Mouse (Mus musculus): Measurements from ENCODE around the gene Naif1. TPM values are rescaled to one million over a fixed set of nuclear protein-coding genes. Genes with fewer than 3 reads are reported as not detected.

The Naif1 gene
- polyA plus RNA-seq, 1 experiment: 19.9 TPM

GRCm38 (mm10) chr2:32428262-32428722, 22.0 kb upstream of the Naif1 start:
- Histone ChIP-seq H3K36me3 (ENCODE audit: control insufficient read depth, insufficient read depth, low read length) (no peaks in the 10 kb centered on the region), H3K4me3 (ENCODE audit: control insufficient read depth, low read depth, low read length) (no peak overlapping the region), H3K4me1 (ENCODE audit: control insufficient read depth, insufficient read depth, low read length) (no peaks in the 10 kb centered on the region), H3K27ac (ENCODE audit: control insufficient read depth, insufficient read depth, low read depth, low read length) (no peak overlapping the region), H3K27me3 (ENCODE audit: control insufficient read depth, insufficient read depth, low read length) (no peaks in the 10 kb centered on the region)
- no peak for TF ChIP-seq CTCF (IDR thresholded peaks at IDR 0.05; ENCODE audit: control insufficient read depth, insufficient read depth, insufficient replicate concordance, low read depth, low read length)
- TF ChIP-seq POLR2A (IDR thresholded peaks at IDR 0.05; ENCODE audit: control insufficient read depth, low read depth, low read length): no peak

- Histone ChIP-seq H3K4me1 (ENCODE audit: control insufficient read depth, insufficient read depth, low read length) (no peaks in the 10 kb centered on the region), H3K36me3 (ENCODE audit: control insufficient read depth, insufficient read depth, low read length) (no peaks in the 10 kb centered on the region), H3K27ac (ENCODE audit: control insufficient read depth, insufficient read depth, low read depth, low read length) (no peak overlapping the region), H3K4me3 (ENCODE audit: control insufficient read depth, low read depth, low read length) (no peak overlapping the region), H3K27me3 (ENCODE audit: control insufficient read depth, insufficient read depth, low read length) (no peaks in the 10 kb centered on the region)
- TF ChIP-seq POLR2A (IDR thresholded peaks at IDR 0.05; ENCODE audit: control insufficient read depth, low read depth, low read length) (no peak), CTCF (IDR thresholded peaks at IDR 0.05; ENCODE audit: control insufficient read depth, insufficient read depth, insufficient replicate concordance, low read depth, low read length) (no peak)
Measured at GRCm38 (mm10) chr2:32429215-32429891, 20.9 kb upstream of the Naif1 start.

- Histone ChIP-seq H3K27ac (ENCODE audit: control insufficient read depth, insufficient read depth, low read depth, low read length) (no peak overlapping the region), H3K36me3 (ENCODE audit: control insufficient read depth, insufficient read depth, low read length) (no peaks in the 10 kb centered on the region), H3K27me3 (ENCODE audit: control insufficient read depth, insufficient read depth, low read length) (no peaks in the 10 kb centered on the region), H3K4me3 (ENCODE audit: control insufficient read depth, low read depth, low read length) (no peak overlapping the region), H3K4me1 (ENCODE audit: control insufficient read depth, insufficient read depth, low read length) (no peaks in the 10 kb centered on the region)
- TF ChIP-seq CTCF (IDR thresholded peaks at IDR 0.05; ENCODE audit: control insufficient read depth, insufficient read depth, insufficient replicate concordance, low read depth, low read length) (no peak), POLR2A (IDR thresholded peaks at IDR 0.05; ENCODE audit: control insufficient read depth, low read depth, low read length) (no peak)
Measured at GRCm38 (mm10) chr2:32430701-32431676, 19.3 kb upstream of the Naif1 start.

GRCm38 (mm10) chr2:32436686-32437372, 13.4 kb upstream of the Naif1 start:
- TF ChIP-seq POLR2A (IDR thresholded peaks at IDR 0.05; ENCODE audit: control insufficient read depth, low read depth, low read length): no peak
- no peak for TF ChIP-seq CTCF (IDR thresholded peaks at IDR 0.05; ENCODE audit: control insufficient read depth, insufficient read depth, insufficient replicate concordance, low read depth, low read length)
- Histone ChIP-seq H3K27ac (ENCODE audit: control insufficient read depth, insufficient read depth, low read depth, low read length) (no peak overlapping the region), H3K4me3 (ENCODE audit: control insufficient read depth, low read depth, low read length) (no peak overlapping the region), H3K4me1 (ENCODE audit: control insufficient read depth, insufficient read depth, low read length) (no peaks in the 10 kb centered on the region; the same call in 1 of the 2 replicates), H3K27me3 (ENCODE audit: control insufficient read depth, insufficient read depth, low read length) (no peaks in the 10 kb centered on the region), H3K36me3 (ENCODE audit: control insufficient read depth, insufficient read depth, low read length) (no peaks in the 10 kb centered on the region)

GRCm38 (mm10) chr2:32437612-32438166, 12.6 kb upstream of the Naif1 start:
- TF ChIP-seq POLR2A (IDR thresholded peaks at IDR 0.05; ENCODE audit: control insufficient read depth, low read depth, low read length): no peak
- no peak for TF ChIP-seq CTCF (IDR thresholded peaks at IDR 0.05; ENCODE audit: control insufficient read depth, insufficient read depth, insufficient replicate concordance, low read depth, low read length)
- H3K27ac ChIP-seq (ENCODE audit: control insufficient read depth, insufficient read depth, low read depth, low read length): no peak overlapping the region
- no peaks in the 10 kb centered on the region; the same call in 1 of the 2 replicates for H3K4me1 ChIP-seq (ENCODE audit: control insufficient read depth, insufficient read depth, low read length)
- H3K36me3 ChIP-seq (ENCODE audit: control insufficient read depth, insufficient read depth, low read length): no peaks in the 10 kb centered on the region
- H3K27me3 ChIP-seq (ENCODE audit: control insufficient read depth, insufficient read depth, low read length): no peaks in the 10 kb centered on the region
- no peak overlapping the region for H3K4me3 ChIP-seq (ENCODE audit: control insufficient read depth, low read depth, low read length)

GRCm38 (mm10) chr2:32438733-32439132, 11.5 kb upstream of the Naif1 start:
- TF ChIP-seq POLR2A (IDR thresholded peaks at IDR 0.05; ENCODE audit: control insufficient read depth, low read depth, low read length) (no peak), CTCF (IDR thresholded peaks at IDR 0.05; ENCODE audit: control insufficient read depth, insufficient read depth, insufficient replicate concordance, low read depth, low read length) (no peak)
- H3K27ac ChIP-seq (ENCODE audit: control insufficient read depth, insufficient read depth, low read depth, low read length): no peak overlapping the region
- H3K36me3 ChIP-seq (ENCODE audit: control insufficient read depth, insufficient read depth, low read length): no peaks in the 10 kb centered on the region
- no peaks in the 10 kb centered on the region; the same call in 1 of the 2 replicates for H3K4me1 ChIP-seq (ENCODE audit: control insufficient read depth, insufficient read depth, low read length)
- H3K4me3 ChIP-seq (ENCODE audit: control insufficient read depth, low read depth, low read length): no peak overlapping the region
- H3K27me3 ChIP-seq (ENCODE audit: control insufficient read depth, insufficient read depth, low read length): no peaks in the 10 kb centered on the region

All from testis, adult 2 months (tissue).